Mouse (Mus musculus): ENCODE results near the gene Trmt13.

The Trmt13 gene

DNA sequence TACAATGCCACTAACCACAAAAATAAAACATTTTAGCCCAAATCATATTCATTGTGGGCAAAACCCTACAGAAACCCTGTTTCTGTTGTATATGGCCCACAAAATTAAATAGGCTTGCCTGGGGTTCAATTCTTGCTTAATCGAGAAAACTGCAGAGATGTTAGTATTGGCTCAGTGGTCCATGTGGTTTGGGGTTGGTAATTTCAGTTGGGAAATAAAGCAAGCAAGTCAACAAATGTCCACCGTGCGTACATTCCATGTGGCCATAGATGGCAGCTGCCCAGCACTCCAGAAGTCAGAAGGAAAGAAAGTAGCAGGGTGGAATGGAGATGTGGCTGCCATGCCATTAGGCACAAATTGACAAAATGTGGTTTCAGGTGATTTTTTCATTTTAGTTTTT is 18.6 kb upstream of the Trmt13 start:
- no peak for DNase-seq (ENCODE audit: low spot score)

DNA sequence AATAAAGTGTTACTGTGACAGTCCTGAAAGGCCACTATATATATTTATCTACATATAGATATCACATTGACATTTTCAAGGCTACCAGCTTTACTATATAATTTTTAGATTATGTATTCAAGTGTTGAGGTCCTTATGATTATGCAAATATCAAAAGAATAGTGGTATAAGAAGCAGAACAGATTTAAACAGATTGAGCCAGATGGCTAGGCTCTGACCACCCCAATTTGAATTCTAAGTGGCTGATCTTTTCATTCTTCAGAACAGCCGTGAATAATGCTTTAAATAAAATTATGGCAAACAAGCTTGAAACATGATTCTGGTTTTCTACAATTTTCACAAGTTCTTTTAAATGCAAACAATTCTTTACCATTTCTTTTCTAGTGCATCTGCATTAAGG is 17.1 kb upstream of the Trmt13 start:
- DNase-seq (ENCODE audit: low spot score): no peak

DNA sequence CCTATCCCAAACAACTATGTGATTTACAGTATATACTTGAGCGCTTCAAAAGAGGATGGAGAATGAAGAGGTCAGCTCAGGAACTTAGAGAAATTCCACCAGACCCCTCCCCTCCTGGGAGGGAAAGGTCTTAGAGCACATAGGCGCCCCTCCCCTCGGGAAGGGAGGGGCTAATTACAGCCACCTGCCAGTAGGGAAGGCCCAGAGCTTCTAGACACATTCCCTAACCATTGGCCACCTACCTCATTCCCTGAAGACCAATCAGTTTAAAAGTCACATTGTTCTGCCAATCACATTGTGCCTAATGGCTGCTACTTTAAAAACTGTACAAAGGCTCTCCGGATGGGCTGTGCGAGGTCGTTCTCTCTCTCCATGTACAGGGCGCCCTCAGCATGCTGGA is 8.3 kb upstream of the Trmt13 start:
- no peak for DNase-seq (ENCODE audit: low spot score)

DNA sequence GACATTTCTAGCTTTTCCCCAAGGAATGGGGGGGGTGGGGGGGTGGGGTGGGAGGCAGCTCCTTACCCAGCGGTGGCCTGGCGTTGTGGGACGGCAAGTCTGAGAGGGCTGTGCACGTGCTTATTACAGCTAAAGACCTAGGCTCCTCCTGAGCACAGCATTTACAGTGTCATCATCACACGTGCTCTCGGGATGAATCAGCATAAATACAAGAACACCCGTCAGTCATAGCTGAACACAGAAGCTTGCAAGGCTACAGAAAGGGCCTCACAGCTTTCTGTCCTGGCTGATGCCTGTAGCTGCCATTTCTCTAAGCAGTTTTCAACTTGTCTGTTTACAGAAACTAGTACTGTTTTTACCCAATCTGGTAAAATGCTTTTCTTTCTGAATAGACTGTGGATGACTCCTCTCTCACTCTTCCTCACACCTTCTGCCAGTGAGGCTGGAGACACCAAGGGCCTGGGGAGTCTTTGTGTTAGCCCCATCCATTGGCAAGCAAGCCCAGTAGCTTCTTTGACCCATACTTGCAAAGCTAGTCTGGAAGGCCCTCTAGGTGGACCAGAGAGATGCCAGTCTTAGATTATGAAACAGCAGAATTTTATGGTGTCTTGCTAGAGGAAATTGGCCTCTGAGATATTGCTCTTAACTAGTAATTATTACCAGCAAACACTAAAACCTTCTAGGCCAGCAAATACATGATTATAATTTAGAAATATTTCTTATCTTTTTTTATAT is 6.4 kb upstream of the Trmt13 start:
- DNase-seq (ENCODE audit: low spot score): no peak

DNA sequence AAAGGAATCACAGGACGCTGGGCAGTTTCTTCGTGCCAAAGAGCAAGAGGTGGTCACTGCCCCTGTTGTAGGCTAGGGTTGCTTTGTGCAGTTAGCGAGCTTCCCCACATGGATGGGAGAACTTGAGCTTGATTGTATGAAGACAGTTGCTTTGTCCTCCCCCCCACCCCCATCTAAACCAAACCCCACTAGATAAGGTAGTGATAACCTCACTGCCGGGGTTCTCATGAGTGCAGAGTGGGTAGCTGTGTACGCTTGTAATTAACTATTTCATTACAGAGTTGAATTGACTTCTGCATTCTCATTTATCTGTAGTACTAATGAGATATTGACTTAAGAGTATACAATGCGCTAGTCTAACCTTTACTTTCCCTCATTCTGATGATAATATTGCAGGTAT is 4.5 kb upstream of the Trmt13 start:
- DNase-seq (ENCODE audit: low spot score): no peak

DNA sequence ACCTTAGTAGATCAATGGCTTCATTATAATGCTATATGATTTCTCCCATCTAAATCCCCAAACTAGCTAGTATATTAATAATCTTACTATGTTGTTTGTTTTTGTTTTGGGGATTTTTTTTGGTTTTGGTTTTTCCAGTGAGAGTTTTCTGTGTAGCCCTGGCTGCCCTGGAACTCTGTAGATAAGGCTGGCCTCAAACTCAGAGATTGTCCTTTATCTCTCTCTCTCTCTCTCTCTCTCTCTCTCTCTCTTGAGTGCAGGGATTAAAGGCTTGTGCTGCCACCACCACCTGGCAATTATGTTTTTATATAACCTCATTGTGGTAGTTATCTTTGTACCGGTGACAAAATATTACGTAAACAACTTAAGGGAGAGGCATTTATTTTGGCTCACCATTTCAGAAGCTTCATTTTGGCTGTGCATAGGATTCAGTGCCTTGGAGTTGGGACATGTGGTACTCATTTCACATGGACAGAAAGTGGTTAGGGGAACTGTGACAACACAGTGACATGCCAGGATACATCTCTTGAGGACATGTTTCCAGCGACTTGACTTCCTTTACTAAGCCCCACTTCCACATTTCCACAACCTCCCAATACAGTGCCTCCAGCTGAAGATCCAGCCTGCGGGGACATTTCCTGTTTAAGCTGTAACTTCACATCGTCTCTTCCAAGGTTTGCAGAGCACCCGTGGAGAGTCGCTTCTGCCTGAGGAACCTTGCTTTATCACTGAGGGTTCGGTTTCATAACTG is 1.1 kb upstream of the Trmt13 start:
- DNase-seq (ENCODE audit: low spot score): no peak

DNA sequence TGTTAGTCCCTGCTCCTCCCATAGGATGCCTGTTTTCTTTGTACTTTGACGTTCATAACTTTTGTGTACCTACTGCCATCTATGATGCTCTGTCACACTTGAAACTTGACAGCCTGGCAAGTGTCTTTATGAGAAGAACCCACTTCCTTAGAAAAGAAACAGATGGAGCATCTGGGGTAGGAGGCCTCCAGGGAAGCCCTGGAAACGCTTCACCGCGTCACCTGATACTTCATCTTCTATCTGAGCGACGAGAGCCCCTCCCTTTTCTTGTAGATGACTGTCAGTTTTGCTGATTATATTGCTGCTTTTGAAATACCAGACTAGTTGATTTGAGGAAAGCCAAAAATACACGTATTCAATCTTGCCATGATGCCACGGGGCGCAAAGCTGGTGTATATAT is 9.8 kb downstream of the Trmt13 start:
- no peak for DNase-seq (ENCODE audit: low spot score)

DNA sequence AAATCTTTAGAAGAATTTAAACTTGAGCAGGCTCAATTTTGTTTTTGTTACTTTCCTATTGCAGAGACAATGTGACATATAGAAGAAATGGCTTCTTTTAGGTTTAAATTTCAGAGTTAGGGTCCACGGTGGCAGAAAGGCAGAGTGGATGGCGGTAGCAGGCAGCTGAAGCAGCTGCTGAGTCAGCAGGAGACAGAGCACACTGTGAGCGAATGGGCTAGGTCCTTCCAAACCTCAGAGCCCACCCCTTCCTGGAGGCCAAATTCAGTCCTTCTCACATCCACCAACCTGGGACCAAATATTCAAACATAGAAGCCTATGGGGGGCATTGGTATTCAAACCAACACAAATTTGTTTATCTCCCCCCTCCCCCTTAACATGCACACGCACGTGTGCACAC is 12.6 kb downstream of the Trmt13 start:
- no peak for DNase-seq (ENCODE audit: low spot score)

DNA sequence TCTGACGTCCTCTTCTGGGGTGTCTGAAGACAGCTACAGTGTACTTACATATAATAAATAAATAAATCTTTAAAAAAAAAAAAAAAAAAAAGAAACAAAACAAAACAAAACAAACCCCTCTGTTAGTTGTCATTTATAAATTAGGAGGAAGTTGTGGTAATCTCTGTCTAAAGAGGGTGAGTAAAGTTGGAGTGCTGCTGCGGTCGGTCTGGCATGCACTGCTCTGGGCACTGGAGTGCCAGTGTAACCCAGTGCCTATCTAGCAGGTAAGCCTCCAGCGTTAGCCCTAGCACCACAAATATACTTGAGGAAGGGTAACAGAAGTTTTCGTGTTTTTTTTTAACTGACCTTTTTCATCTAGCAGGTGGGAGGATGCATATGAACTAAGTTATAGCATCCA is 13.4 kb downstream of the Trmt13 start:
- no peak for DNase-seq (ENCODE audit: low spot score)

DNA sequence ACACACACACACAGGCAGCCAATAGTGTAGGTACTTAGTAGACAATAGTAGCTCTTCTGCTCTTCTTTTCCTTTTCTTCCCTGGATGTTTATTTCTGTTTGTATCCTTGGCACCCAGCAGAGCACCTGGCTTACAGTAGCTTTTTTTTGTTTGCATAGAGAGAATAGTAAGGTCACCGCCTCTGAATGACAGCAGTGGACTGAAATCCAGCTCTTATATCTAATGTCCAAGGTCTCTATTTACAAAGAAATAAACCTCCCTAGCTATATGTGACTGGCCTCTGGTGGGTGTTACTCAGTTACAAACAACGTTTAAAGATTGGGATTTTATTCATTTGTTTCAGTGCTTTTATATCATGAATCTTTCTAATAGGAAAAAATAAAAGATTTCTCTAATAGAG is 14.7 kb downstream of the Trmt13 start:
- no peak for DNase-seq (ENCODE audit: low spot score)

DNA sequence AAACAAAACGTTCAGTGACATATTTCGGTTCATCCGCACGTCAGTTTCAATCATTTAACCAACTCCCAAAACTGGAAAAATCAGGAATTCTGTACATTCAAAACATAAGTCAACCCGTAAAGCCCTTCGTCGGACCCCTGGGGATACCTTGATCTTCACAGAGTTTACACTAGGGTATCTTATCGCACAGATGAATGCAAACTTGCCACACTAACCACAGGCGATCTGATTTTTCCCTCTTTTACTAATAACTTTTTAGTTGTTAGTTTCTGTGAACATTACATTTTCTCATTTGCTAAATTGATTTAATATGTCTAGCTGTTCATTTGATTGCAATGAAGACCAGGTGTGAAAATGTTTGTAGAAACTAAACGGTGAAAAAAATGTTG is 18.8 kb downstream of the Trmt13 start:
- no peak for DNase-seq (ENCODE audit: low spot score)

DNA sequence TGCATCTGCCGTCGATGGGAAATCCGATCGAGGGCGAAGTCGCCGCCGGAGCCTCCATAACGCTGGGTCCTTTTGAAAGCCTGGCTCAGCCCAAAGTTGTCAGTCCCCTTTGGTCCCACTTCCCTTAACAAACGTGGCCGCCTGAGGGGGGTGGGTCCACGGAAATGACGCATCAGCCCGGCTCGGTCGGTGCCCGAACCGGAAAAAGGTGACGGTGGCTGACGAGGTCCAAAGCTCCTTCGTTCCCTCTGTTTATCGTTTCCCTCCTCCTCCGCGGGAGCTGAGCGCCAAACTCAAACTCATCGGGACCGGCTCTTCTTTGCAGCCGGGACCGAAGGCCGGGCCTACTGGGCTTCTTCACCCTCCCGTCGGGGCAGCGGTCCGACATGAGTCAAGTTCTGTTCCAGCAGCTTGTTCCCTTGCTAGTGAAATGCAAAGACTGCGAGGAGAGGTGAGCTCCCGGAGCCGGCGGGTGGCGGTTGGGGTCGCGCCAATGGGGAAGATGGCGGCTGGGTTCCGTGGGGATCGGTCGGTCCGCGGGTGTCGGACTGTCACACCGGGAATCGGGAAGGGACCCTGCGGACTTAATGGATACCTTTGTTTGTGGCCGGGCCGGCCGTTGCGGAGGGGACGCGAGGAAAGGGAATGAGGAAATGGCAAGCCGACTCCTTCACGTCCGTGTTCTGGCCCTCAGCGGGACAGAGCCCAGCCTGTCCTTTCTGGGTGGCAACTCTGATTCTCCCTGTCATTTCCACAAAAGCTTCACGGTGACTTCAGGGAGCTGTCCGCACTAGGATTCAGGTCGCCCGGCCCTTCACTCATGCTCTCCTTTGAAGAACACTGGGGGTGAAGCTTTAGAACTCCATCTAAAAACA is 19.4 kb downstream of the Trmt13 start, which contains the start of gene Sass6:
Gene Sass6, plus strand, starts transcription at position 255 of the 875 bp plus-strand sequence.
- peak; percentile 100 for DNase-seq (ENCODE audit: low spot score)

DNA sequence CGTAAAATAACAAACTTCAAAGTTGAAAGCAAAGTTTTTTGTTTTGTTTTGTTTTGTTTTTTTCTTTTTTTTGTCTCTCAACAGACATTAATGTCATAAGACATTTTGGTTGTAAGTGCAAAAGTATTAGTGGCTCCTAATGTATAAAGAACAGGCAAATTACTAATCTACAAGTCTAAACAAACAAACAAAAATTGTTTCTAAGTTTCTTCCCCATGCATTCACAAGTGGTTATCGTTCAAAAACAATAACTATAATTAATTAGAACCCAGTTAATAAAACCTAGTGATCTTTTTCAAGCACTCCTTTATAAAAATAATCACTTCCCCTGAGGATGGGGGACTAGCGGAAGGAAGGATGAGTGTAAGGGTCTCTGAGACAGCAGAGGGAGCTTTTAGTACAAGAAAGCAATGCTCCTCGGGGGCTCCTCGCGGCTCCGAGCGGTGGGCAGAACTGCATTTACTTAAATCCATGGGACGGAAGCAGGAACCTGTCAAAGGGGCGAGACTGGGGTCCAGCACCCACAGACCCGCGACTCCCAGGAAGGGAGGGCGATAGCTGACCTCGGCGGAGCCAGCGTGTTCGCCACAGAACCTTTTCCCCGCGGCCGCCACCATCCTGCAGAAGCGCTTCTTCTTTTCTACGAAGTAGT is 20.2 kb downstream of the Trmt13 start:
- DNase-seq (ENCODE audit: low spot score): no peak

DNA sequence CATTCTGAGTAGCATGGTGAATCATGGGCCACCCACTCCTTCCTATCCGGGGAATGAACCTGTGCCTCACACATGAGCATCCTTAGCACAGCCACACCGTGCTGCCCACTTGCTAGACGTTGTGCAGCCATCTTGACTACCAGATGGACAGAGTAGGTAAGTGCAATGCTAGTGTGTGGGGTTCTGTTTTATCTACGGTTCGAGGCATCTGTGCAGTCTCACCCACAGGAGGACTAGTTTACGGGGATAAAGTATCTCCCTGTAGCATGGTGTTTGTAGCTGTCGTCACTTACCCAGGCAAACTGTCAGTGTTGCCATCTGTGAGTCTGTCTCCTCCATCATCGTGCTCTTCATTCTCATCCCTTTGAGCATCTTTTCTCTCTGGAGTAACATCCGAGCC is 32.2 kb downstream of the Trmt13 start:
- no peak for DNase-seq (ENCODE audit: low spot score)

DNA sequence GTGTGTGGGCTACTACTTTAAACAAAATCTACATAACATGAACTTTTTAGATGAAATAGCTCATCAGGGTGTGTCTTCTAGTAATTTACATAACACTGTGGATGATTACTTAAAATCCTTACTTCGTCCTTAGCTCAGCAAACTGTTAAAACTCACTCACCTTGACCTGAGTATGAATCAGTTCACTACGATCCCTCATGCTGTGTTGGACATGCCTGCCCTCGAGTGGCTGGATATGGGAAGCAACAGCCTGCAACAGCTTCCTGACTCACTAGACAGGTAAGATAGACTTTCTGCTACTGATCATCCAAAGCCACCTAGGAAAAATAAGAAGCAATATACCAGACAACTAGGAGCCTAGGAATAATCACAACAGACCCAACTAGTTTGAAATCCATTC is 37.1 kb downstream of the Trmt13 start:
- peak; percentile 10 for DNase-seq (ENCODE audit: low spot score)

DNA sequence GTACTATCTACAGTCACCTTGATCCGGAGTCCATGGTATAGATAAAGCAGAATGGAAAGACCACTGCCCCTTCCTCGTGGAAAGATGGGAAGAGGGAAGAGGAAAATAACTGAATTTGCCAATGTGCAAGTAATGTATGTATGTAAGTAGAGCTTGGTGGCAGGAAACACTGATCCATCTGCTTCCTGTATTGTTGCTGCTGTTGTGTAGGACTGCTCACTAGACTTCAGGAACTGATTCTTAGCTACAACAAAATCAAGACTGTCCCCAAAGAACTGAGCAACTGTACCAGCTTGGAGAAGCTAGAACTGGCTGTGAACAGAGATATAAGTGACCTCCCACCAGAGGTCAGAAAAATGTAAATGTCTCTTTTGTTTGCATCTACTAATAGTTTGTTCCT is 43.8 kb downstream of the Trmt13 start:
- no peak for DNase-seq (ENCODE audit: low spot score)

DNA sequence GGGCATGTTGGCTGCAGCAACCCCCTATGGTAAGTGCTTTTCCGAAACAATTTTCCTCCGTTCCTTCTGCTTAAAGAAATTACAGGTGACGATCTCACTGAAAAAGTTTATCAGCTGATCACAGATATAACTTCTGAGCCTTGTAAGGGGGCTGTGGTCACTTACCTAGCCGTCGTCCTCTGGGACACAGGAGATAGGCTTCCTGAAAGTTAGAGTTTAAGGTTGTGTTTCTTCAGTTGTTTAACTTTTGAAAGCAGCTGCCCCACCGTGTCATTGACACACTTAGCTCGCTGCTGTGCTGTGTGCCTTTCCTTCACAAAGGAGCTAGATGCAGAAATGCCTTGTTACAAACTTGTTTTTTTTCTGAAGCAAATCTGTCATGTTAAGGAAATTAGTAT is 51.3 kb downstream of the Trmt13 start:
- DNase-seq (ENCODE audit: low spot score): no peak

DNA sequence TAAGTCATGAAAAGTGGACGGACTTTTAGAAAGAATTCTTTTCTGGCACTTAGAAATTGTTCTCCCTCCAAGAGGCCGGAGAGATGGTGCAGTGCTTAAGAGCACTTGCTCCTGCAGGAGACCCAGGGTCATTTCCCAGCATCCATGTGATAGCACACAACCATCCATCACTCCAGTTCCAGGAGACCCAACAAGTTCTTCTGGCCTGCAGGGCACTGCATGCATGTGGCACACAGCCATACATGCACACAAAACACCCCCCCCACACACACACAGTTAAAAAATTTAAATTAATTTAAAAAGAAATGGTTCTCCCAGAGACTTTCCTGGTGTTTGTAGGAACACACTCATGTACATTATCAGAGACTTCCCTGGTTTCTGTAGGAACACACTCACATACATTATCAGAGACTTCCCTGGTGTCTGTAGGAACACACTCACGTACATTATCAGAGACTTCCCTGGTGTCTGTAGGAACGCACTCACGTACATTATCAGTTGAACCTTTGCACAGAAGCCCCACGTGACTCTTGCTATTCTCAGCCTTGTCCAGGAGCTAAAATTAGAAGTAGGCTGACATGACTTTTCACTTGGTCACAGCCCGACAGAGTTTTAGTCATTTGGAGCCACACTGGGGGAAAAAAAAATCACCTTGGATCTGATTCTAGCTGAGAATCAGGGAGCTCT is 51.8 kb downstream of the Trmt13 start, which contains the start of gene Lrrc39:
Gene Lrrc39, plus strand, starts transcription at position 566 of the 687 bp plus-strand sequence.
- DNase-seq (ENCODE audit: low spot score): no peak

DNA sequence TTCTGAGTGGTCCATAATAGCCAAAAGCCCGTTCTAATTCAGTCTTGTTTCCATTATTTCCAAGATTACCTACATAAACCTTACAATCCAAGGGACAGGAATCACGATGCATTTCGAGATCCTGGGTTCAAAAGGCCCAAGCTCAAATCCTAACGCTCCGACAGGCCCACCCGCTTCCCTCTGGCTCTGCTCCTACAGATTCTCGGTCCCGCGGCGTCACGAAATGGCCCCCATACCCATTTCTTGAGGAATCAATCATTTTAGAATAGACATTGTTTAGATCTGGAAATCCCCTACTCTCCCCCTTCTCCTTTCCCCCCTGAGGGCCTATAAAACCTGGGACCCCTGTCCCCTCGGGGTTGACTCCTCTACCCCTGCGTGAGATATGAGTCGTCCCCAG is 53.1 kb downstream of the Trmt13 start:
- peak; percentile 16 for DNase-seq (ENCODE audit: low spot score)

DNA sequence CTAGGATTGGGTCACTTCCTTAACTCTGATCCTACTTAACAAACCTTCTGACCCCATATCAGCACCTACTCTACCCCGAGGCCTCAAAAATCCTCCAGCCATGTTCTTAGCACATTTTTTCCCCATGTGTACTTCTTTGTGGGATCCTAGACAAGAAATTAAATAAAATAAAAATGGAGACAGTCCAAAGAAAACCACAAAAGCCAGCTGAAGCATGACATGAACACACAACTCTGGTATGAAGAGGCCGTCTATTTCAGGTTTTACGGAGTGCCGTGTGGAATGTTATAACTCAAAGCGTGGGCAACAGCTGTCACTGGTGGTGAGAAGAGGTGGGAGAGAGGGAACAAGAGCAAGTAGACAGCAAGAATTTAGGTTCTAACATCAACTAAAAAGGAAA is 63.0 kb downstream of the Trmt13 start:
- no peak for DNase-seq (ENCODE audit: low spot score)

DNA sequence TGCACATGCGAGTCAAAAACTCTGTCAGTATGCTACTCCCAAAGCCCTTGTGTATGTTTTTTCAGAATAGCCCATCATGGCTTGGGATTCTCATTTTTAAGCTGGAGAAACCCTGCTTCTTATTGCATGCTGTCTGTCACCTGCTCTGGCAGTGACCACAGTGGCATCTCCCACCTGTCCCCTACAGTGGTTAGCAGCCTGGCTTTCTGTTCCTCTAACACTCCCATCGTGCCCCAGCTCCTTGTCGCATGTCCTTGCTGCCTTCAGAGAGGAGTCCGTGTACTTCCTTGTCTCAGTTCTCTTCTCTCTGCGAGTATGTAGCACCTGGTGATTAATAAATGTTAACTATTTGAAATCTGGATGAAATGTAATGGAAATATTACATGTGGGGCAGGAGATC is 67.0 kb downstream of the Trmt13 start:
- no peak for DNase-seq (ENCODE audit: low spot score)

DNA sequence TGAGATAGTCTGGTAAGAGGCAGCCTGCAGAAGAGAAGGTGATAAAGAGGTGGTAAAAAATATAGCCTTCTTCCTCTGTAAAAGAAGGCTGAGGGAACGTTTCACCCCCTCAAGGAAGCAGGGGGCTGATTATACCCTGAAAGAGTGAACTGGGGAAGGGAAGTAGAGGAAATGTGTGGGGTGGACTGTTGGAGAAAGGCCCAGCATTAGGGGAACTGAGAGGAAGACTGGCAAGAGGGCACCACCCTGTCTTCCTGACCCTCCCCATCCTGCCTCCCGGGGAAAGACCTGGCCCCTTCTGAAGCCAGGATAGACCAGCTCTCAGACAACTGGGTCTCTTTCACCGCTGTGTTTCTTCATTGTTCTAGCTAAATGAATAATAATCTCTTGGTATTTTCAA is 71.9 kb downstream of the Trmt13 start:
- DNase-seq (ENCODE audit: low spot score): no peak

All from urinary bladder, postnatal 14 days (tissue).